Mouse (Mus musculus): ENCODE results near the gene Utrn. TPM values are rescaled to one million over a fixed set of nuclear protein-coding genes. Genes with fewer than 3 reads are reported as not detected.
A peak's percentile ranks its signal among the peaks of the same experiment; 100 is the strongest.

Gene Utrn
- polyA plus RNA-seq, 1 experiment from 2014 or later, result 89.8 TPM

- 80% methylated on average over 6 of the region's 6 CpGs for WGBS
Measured at GRCm38 (mm10) chr10:12854298-12854697, 14.9 kb downstream of the Utrn start.

GRCm38 (mm10) chr10:12853776-12854175 lies 15.4 kb downstream of the Utrn start:
- H3K4me3 ChIP-seq (replicated peaks), result no peak overlapping the region
- H3K27me3 ChIP-seq, result no peaks in the 10 kb centered on the region
- no peak overlapping the region for H3K9ac ChIP-seq
- H3K4me1 ChIP-seq, result peaks cover 11% of the 10 kb centered on the region
- H3K9me3 ChIP-seq (replicated peaks), result no peaks in the 10 kb centered on the region
- H3K36me3 ChIP-seq, result 0 out of 2 replicates have a peak, but pooled peaks cover 3% of the 10 kb centered on the region
- no peak overlapping the region for H3K27ac ChIP-seq (replicated peaks)
- no peak overlapping the region for H3K4me2 ChIP-seq (replicated peaks)
- ATAC-seq (ENCODE audit: insufficient number of reproducible peaks, low FRiP score, low TSS enrichment, low read depth), result no peak
- 67% methylated on average over 6 of the region's 6 CpGs for WGBS

More at GRCm38 (mm10) chr10:12854298-12854697, 14.9 kb downstream of the Utrn start:
- H3K4me1 ChIP-seq, result peaks cover 10% of the 10 kb centered on the region
- no peak overlapping the region for H3K4me3 ChIP-seq (replicated peaks)
- no peak overlapping the region for H3K9ac ChIP-seq
- no peak overlapping the region for H3K4me2 ChIP-seq (replicated peaks)
- 0 out of 2 replicates have a peak, but pooled peaks cover 3% of the 10 kb centered on the region for H3K36me3 ChIP-seq
- H3K9me3 ChIP-seq (replicated peaks), result no peaks in the 10 kb centered on the region
- no peak for ATAC-seq (ENCODE audit: insufficient number of reproducible peaks, low FRiP score, low TSS enrichment, low read depth)
- no peaks in the 10 kb centered on the region for H3K27me3 ChIP-seq
- H3K27ac ChIP-seq (replicated peaks), result no peak overlapping the region

- Histone ChIP-seq H3K4me3 (replicated peaks) (no peak overlapping the region), H3K27me3 (no peaks in the 10 kb centered on the region), H3K36me3 (0 out of 2 replicates have a peak, but pooled peaks cover 3% of the 10 kb centered on the region), H3K4me1 (peaks cover 13% of the 10 kb centered on the region), H3K4me2 (replicated peaks) (no peak overlapping the region), H3K9me3 (replicated peaks) (no peaks in the 10 kb centered on the region), H3K9ac (no peak overlapping the region), H3K27ac (replicated peaks) (no peak overlapping the region)
- ATAC-seq (ENCODE audit: insufficient number of reproducible peaks, low FRiP score, low TSS enrichment, low read depth), result no peak
- WGBS, result 53% methylated on average over 7 of the region's 7 CpGs
Measured at GRCm38 (mm10) chr10:12853196-12853620, 16.0 kb downstream of the Utrn start.

GRCm38 (mm10) chr10:12852416-12853195 lies 16.6 kb downstream of the Utrn start:
- ATAC-seq (ENCODE audit: insufficient number of reproducible peaks, low FRiP score, low TSS enrichment, low read depth), result no peak
- WGBS, result 67% methylated on average over 15 of the region's 15 CpGs
- Histone ChIP-seq H3K4me2 (replicated peaks) (no peak overlapping the region), H3K9ac (no peak overlapping the region), H3K4me1 (peaks cover 13% of the 10 kb centered on the region), H3K27me3 (no peaks in the 10 kb centered on the region), H3K4me3 (replicated peaks) (no peak overlapping the region), H3K36me3 (0 out of 2 replicates have a peak, but pooled peaks cover 3% of the 10 kb centered on the region), H3K27ac (replicated peaks) (no peak overlapping the region), H3K9me3 (replicated peaks) (no peaks in the 10 kb centered on the region)

- Histone ChIP-seq H3K36me3 (no peaks in the 10 kb centered on the region), H3K27ac (replicated peaks) (no peak overlapping the region), H3K4me1 (peaks cover 13% of the 10 kb centered on the region), H3K27me3 (no peaks in the 10 kb centered on the region), H3K9ac (no peak overlapping the region), H3K4me3 (replicated peaks) (no peak overlapping the region), H3K9me3 (replicated peaks) (no peaks in the 10 kb centered on the region), H3K4me2 (replicated peaks) (no peak overlapping the region)
- 82% methylated on average over 7 of the region's 7 CpGs for WGBS
- no peak for ATAC-seq (ENCODE audit: insufficient number of reproducible peaks, low FRiP score, low TSS enrichment, low read depth)
Measured at GRCm38 (mm10) chr10:12850781-12851471, 18.2 kb downstream of the Utrn start.

- H3K36me3 ChIP-seq, result 0 out of 2 replicates have a peak, but pooled peaks cover 2% of the 10 kb centered on the region
- ATAC-seq (ENCODE audit: insufficient number of reproducible peaks, low FRiP score, low TSS enrichment, low read depth), result peak; percentile 43; the same call in 1 of the 2 replicates
- H3K27me3 ChIP-seq, result no peaks in the 10 kb centered on the region
- no peak overlapping the region for H3K4me2 ChIP-seq (replicated peaks)
- peak overlapping the region; percentile 68 for H3K27ac ChIP-seq (replicated peaks)
- no peak overlapping the region for H3K4me3 ChIP-seq (replicated peaks)
- H3K9me3 ChIP-seq (replicated peaks), result no peaks in the 10 kb centered on the region
- H3K4me1 ChIP-seq, result peaks cover 8% of the 10 kb centered on the region
- WGBS, result 32% methylated on average over 10 of the region's 10 CpGs
- H3K9ac ChIP-seq, result no peak overlapping the region
Measured at GRCm38 (mm10) chr10:12848322-12849108, 20.6 kb downstream of the Utrn start.

- Histone ChIP-seq H3K9me3 (replicated peaks) (no peaks in the 10 kb centered on the region), H3K27me3 (no peaks in the 10 kb centered on the region), H3K4me3 (replicated peaks) (no peak overlapping the region), H3K36me3 (0 out of 2 replicates have a peak, but pooled peaks cover 2% of the 10 kb centered on the region), H3K27ac (replicated peaks) (no peak overlapping the region), H3K9ac (no peak overlapping the region), H3K4me1 (no peaks in the 10 kb centered on the region), H3K4me2 (replicated peaks) (no peak overlapping the region)
- no peak for ATAC-seq (ENCODE audit: insufficient number of reproducible peaks, low FRiP score, low TSS enrichment, low read depth)
- 72% methylated on average over 4 of the region's 4 CpGs for WGBS
Measured at GRCm38 (mm10) chr10:12842543-12842942, 26.6 kb downstream of the Utrn start.

- H3K9me3 ChIP-seq (replicated peaks), result no peaks in the 10 kb centered on the region
- no peaks in the 10 kb centered on the region for H3K4me1 ChIP-seq
- WGBS, result 70% methylated on average over 5 of the region's 5 CpGs
- no peak overlapping the region for H3K4me3 ChIP-seq (replicated peaks)
- no peak overlapping the region for H3K9ac ChIP-seq
- H3K4me2 ChIP-seq (replicated peaks), result no peak overlapping the region
- no peak overlapping the region for H3K27ac ChIP-seq (replicated peaks)
- no peak for ATAC-seq (ENCODE audit: insufficient number of reproducible peaks, low FRiP score, low TSS enrichment, low read depth)
- no peaks in the 10 kb centered on the region for H3K27me3 ChIP-seq
- H3K36me3 ChIP-seq, result 0 out of 2 replicates have a peak, but pooled peaks cover 2% of the 10 kb centered on the region
Measured at GRCm38 (mm10) chr10:12841497-12841896, 27.7 kb downstream of the Utrn start.

- H3K4me2 ChIP-seq (replicated peaks), result no peak overlapping the region
- H3K9ac ChIP-seq, result no peak overlapping the region
- no peaks in the 10 kb centered on the region for H3K36me3 ChIP-seq
- ATAC-seq (ENCODE audit: insufficient number of reproducible peaks, low FRiP score, low TSS enrichment, low read depth), result no peak
- H3K27me3 ChIP-seq, result no peaks in the 10 kb centered on the region
- 68% methylated on average over 1 of the region's 1 CpGs for WGBS
- no peak overlapping the region for H3K27ac ChIP-seq (replicated peaks)
- H3K9me3 ChIP-seq (replicated peaks), result no peaks in the 10 kb centered on the region
- no peak overlapping the region for H3K4me3 ChIP-seq (replicated peaks)
- H3K4me1 ChIP-seq, result 0 out of 2 replicates have a peak, but pooled peaks cover 2% of the 10 kb centered on the region
Measured at GRCm38 (mm10) chr10:12837636-12838035, 31.5 kb downstream of the Utrn start.

- Histone ChIP-seq H3K4me2 (replicated peaks) (no peak overlapping the region), H3K27me3 (no peaks in the 10 kb centered on the region), H3K9ac (no peak overlapping the region), H3K36me3 (no peaks in the 10 kb centered on the region), H3K27ac (replicated peaks) (no peak overlapping the region), H3K4me3 (replicated peaks) (no peak overlapping the region), H3K9me3 (replicated peaks) (no peaks in the 10 kb centered on the region), H3K4me1 (0 out of 2 replicates have a peak, but pooled peaks cover 7% of the 10 kb centered on the region)
- WGBS, result 82% methylated on average over 14 of the region's 14 CpGs
- ATAC-seq (ENCODE audit: insufficient number of reproducible peaks, low FRiP score, low TSS enrichment, low read depth), result no peak
Measured at GRCm38 (mm10) chr10:12836048-12836816, 32.9 kb downstream of the Utrn start.

Measured in embryonic facial prominence, embryonic 15.5 days (tissue).